Mouse (Mus musculus) gastrocnemius, adult 2 months (tissue): ENCODE measurements around the gene Lyrm7. TPM values are rescaled to one million over a fixed set of nuclear protein-coding genes. Genes with fewer than 3 reads are reported as not detected.

Experiments
- DNase-seq: peaks from one replicate; pipeline ENCODE4 v3.0.0; 2022
- H3K27ac ChIP-seq: fragments of 200-600 bp; 2 replicates; pipeline ENCODE4 v1.8.1; 2022; ENCODE audit warnings: mild to moderate bottlenecking
- H3K4me3 ChIP-seq: fragments of 200-600 bp; 2 replicates; pipeline ENCODE4 v1.8.1; 2022; ENCODE audit warnings: mild to moderate bottlenecking, moderate library complexity
- CTCF ChIP-seq: fragments of 200-600 bp; IDR thresholded peaks from 2 replicates; pipeline ENCODE4 v1.8.1; 2022; ENCODE audit warnings: antibody characterized with exemption, mild to moderate bottlenecking, moderate library complexity
- intact Hi-C: fragments of 180-260 bp; cut with DNase I; formaldehyde crosslinking; loops from one replicate; pipeline ENCODE4 v1.15.1; 2025
- long read RNA-seq, 2 experiments: library from polyadenylated mRNA; stranded (forward); transcript quantifications; one replicate each; pipeline ENCODE4 v2.0.0; 2021
- total RNA-seq, 2 experiments: library from RNA; stranded (reverse); gene quantifications; 2 replicates each; pipeline ENCODE4 v1.2.3; 2021

Gene Lyrm7
- total RNA-seq = 10 to 100 TPM; 18.7 to 30.6 TPM
- long read RNA-seq, experiment 1, transcript Lyrm7-205 (5 exons, 3,431 nt) = major isoform, 12 of 18 reads
- long read RNA-seq, experiment 1, partial matches to known transcripts = 0 of 18 reads
- long read RNA-seq, experiment 1, other reads (novel, unspliced or antisense) = 6 of 18 reads
- long read RNA-seq, experiment 2, transcript Lyrm7-205 (5 exons, 3,431 nt) = major isoform, 15 of 23 reads
- long read RNA-seq, experiment 2, partial matches to known transcripts = 0 of 23 reads
- long read RNA-seq, experiment 2, other reads (novel, unspliced or antisense) = 8 of 23 reads

DNA sequence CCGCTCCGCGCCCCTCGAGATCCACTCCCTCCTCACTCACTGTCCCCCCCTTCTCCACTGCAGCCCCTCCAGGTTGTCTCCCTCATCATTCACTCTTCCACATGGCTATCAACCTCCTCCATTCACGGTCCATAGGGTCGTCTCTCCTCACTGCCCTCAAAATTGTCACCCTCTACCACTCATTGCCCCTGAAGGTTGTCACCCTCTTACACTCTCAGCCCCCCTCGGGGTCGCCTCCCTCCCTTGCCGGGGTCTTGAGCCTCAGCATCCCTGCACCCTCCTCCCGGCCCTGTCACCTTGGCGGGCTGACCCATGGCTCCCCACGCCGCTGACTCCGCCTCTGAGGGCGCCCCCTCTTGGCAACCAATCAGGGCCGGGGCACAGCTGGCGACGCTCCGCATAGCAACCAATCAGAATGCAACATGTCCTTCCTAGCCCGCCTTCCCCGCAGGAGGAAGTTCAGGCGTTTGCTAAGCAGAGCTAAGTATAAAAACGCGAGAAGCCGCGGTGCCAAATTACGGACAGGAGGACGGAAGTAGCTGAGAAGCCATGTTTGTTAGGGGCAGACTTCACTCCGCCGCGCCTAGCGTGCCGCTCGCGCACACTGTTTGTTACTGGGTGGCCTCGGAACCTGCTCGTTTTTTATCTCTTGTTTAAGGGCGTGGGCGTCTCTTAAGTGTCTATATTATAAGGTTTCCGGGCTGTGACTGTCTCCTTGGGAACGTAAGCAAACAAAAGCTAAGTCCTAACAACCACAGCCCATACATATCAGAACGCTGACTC lies at the start of gene Lyrm7:
Gene Lyrm7, minus strand, starts transcription at position 661 of the 783 bp plus-strand sequence.
- peak; percentile 98 for DNase-seq
- intact Hi-C loops = loop anchor here (2.0 kb wide), 1 partner anchor 74 kb away; the partner anchor contains the start of gene Cdc42se2
- peak; percentile 0; the same call in 1 of the 2 replicates for TF ChIP-seq CTCF
- H3K27ac ChIP-seq = peak within 1 kb of the TSS; percentile 96
- H3K4me3 ChIP-seq = peak within 1 kb of the TSS; percentile 82

DNA sequence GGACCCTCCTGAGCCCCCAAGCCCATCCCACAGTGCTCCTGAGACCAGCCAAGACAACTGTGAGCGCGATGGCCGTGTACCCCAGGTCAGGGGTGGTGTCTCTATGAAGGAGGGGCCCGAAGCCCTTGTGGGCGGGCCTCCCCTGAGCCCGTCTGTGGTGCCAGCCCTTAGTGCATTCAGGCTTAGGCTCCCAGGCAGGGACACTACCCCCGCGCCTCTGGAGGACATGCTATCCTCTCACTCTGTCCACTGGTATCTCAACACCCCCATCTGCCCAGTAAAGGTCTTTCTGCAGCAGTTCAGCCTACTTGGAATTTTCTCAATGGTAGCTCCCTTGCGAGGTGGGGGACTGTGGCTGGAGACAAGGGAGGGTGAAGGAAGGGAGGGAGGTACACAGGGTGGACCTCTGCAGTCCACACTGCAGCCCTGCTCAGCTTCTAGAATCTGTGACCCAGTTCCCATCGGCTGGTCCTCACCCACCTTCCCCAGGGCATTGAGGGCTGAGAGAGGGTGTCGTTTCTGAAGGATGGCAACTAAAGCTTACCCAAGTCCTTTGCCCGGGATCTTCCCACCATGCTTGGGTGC lies 49.5 kb upstream of the Lyrm7 start:
- no peak for TF ChIP-seq CTCF
- DNase-seq = no peak
- intact Hi-C loops = no loop called here
- Histone ChIP-seq H3K4me3 (no peak overlapping the region), H3K27ac (no peak overlapping the region)

DNA sequence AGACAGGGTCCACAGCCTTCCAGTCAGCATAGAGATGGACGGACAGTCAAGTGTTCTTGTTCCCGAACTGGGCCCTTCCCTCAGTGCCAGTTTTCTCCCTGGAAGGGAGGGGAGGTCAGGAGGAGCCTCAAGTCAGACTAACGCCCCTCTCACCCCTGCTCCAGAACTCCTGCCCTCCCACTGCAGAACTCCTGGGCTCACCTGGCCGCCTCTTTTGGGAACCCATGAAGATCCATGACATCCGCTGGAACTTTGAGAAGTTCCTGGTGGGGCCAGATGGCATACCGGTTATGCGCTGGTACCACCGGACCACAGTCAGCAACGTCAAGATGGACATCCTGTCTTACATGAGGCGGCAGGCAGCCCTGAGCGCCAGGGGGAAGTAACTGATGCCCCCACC lies 48.6 kb upstream of the Lyrm7 start:
- H3K27ac ChIP-seq = no peak overlapping the region
- no peak for DNase-seq
- TF ChIP-seq CTCF = no peak
- H3K4me3 ChIP-seq = no peak overlapping the region
- intact Hi-C loops = no loop called here

DNA sequence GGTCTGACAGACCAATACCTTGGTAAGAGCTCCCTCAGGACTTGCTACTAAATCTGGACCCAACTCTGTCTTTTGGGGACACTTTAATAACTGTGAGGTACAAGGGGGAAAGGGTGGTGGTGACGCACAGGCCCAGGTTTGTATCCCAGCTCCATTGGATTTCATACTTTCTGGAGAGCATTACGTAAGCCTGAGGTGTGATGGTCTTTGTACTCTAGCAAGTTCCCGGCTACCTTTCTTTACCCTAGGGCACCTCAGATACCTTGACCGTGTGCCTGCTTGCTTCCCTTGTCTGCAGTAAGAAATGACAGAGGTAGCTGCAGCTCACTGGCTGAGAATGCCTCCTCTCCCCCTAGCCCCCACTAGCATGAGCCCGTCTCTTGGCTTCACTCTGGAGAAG lies 46.5 kb upstream of the Lyrm7 start:
- intact Hi-C loops = no loop called here
- TF ChIP-seq CTCF = no peak
- no peak overlapping the region for H3K4me3 ChIP-seq
- no peak overlapping the region; the same call in 1 of the 2 replicates for H3K27ac ChIP-seq
- DNase-seq = no peak

DNA sequence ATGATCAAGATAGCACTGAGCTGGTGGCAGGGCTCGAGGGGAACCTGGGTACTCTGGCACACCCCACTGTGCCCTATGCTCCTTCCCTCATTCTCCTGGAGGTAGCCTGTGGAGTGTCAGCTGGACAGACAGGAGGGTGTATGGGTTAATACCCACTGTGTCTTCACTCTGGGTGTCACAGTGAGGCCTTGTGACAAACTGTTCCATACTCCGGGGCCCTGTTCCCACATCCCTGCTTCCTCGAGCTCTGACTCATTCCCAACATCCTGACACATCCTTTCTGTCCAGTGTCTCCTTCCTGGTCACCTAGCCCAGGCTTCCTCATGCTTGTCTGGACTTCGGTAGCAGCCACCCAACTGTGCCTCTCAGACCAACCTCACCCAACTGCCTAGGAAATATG lies 45.8 kb upstream of the Lyrm7 start:
- intact Hi-C loops = no loop called here
- DNase-seq = no peak
- H3K27ac ChIP-seq = peak overlapping the region; percentile 84
- TF ChIP-seq CTCF = no peak
- H3K4me3 ChIP-seq = peak overlapping the region; percentile 78

DNA sequence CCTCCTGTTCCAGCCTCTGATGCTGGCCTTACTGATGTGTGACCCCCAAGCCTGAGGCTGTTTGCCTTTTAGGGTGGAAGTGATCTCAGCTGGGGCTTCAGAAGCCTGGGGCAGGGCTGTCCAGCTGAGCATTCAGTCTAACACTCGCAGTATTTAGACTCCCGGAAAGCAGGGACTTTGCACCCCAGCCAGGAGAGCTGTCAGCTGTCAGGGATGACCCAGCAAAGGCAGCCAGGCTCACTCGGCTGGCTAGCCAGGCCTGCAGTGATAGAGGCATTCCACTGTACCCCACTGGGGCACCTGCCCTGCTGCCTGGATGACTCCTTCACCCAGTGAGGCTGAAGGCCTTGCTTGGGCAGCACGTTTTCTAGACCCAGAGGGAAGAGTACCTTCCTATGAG lies 45.2 kb upstream of the Lyrm7 start:
- intact Hi-C loops = no loop called here
- peak; percentile 64 for DNase-seq
- H3K4me3 ChIP-seq = peak overlapping the region; percentile 78
- TF ChIP-seq CTCF = no peak
- peak overlapping the region; percentile 84 for H3K27ac ChIP-seq

DNA sequence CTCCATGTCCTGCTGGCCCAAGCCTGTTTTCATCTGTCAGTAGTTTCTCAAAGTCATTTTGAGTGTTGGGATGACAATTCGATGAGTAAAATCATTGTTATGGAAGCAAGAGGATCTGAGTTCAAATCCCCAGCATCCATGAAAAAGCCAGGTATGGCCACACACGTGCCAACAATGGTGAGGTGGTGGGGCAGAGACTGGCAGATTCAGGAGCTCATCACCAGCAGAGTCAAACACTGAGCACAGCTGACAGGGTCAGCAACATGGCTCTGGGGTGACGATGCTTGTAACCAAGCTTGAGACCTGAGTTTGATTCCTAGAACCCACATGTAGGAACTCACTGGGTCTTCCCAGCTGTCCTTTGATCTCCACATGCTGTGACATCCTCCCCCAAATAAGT lies 44.4 kb upstream of the Lyrm7 start:
- DNase-seq = no peak
- intact Hi-C loops = no loop called here
- peak overlapping the region; percentile 84 for H3K27ac ChIP-seq
- H3K4me3 ChIP-seq = peak overlapping the region; percentile 78
- no peak for TF ChIP-seq CTCF

DNA sequence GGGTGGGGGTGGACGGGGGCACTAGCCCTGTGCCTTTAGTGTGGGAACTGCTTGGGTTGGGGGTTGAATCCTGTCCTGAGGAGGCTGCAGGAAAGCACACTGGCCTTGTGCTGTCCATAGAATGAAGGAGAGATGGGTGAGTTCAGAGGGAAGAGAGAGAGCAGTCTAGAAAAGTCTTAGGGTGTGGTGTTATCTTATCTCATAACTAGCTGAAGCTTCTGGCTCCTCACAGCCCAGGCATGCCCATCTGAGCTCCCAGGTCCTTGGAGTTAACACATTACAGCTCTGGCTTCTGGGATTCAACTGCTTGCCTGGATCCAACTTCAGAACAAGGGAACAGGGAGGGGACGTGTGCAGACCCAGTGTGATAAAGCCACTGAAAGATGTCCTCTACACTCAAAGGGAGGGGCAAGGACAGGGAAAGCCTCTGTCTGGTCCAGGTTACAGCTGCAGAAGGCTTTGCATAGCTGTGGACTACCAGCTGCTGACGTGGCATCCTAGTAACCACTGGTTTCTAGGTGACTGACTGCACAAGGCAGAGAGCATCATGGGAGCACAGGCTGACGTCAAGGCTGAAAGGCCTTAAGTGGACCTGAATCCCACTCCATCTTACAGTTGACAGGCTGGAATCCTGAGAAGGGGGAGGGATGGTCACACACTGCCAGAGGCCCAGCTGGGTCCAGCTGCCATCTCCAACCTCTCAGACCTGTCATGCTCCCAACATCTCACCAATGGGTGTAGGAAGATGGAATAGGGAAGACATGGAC lies 43.4 kb upstream of the Lyrm7 start:
- peak overlapping the region; percentile 78 for H3K4me3 ChIP-seq
- no peak for TF ChIP-seq CTCF
- peak; percentile 44 for DNase-seq
- H3K27ac ChIP-seq = peak overlapping the region; percentile 84
- intact Hi-C loops = no loop called here

DNA sequence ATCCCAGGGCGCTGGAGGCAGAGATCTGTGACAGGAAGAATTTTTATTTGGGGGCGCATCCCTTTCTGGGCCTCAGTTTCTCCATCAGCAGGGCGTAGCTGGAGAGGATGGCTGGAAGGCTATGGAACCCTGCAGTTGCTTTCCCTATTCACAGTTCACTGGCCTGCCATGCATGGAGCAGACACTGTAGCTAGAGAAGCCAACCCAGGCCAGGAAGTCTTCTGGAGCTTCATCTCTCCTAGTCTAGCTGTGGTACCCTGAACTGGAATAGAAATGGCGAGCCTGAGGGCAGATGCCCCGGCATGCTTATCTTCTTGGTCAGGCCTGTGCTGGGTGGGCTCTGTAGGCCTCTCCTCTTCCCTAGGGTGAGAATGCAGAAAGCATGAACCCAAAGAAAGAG lies 42.6 kb upstream of the Lyrm7 start:
- peak overlapping the region; percentile 78 for H3K4me3 ChIP-seq
- H3K27ac ChIP-seq = peak overlapping the region; percentile 84

DNA sequence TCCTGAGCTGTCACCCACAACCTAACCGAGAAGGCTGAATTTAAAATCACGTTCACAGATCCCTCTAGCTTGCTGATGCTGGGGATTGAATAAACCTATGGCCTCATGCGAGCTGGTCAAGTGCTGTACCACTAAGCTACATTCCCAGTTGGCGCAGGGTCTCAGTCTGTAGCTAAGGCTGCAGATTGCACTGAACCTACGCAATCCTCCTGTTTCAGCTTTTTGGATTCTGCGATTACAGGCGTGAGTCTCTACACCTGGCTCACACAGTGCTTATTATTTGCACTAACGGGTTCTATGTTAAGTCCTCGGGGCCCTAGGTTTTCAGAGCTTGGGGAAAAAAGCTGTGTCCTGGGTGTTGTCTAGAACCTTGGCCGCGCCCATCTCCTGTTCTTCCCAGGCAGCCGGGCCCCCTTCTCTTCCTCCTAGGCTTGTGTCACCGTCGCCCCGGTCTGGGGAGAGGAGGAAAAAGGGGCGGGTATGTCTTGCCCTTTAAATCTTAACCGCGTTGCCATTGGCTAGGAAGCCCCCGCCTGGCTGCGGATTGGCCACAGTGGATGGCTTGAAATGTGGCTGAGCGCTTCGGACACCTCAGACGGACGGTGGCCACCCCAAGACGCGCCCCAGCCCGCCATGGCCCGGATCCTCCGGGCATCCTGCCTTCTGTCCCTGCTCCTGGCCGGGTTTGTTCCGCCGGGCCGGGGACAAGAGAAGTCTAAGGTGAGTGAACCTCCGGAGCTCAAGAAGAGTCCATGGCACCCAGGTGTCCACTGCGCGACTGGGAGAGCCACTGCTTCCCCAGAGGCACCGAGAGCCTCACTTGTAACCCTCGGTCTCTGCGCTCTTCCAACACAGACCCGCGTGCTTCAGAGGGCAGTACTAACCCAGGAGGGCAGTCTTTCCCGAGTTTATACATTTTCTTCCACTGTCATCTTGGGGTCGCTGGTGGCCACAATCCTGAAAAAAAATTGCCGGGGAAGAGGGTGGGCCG lies 41.9 kb upstream of the Lyrm7 start, which contains the start of gene Gpx3:
Gene Gpx3, plus strand, starts transcription at position 121 of the 991 bp plus-strand sequence.
- Histone ChIP-seq H3K27ac (peak within 1 kb of the TSS; percentile 84), H3K4me3 (peak within 1 kb of the TSS; percentile 78)
- TF ChIP-seq CTCF = no peak
- peak; percentile 89 for DNase-seq
- intact Hi-C loops = no loop called here

More for the DNA sequence above, 42.6 kb upstream of the Lyrm7 start:
- no peak for DNase-seq
- intact Hi-C loops = no loop called here
- no peak for TF ChIP-seq CTCF

DNA sequence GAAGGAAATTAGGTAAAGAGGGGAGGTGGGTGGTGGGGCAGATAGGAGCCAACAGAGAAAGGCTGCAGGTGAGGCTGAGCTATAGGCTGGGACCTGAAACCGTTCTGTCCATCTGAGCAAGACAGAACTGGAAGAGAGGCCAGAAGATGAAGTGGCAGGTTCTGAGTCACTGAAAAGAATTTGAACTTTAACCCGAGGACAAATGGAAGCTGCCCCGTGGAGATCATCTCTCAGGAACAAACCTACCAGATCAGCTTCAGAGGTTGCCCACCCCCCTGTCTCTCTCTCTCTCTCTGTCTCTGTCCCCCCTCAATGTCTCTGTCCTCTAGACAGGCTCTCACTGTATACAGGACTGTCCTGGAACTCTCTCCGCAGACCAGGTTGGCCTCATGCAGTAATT lies 38.9 kb upstream of the Lyrm7 start:
- Histone ChIP-seq H3K4me3 (no peak overlapping the region), H3K27ac (no peak overlapping the region)
- DNase-seq = no peak
- intact Hi-C loops = no loop called here
- TF ChIP-seq CTCF = no peak
